Mouse (Mus musculus): Measurements from ENCODE around the gene Fastkd5. TPM values are rescaled to one million over a fixed set of nuclear protein-coding genes. Genes with fewer than 3 reads are reported as not detected.

Fastkd5 gene
- polyA plus RNA-seq, 1 experiment from 2014 or later, result 13.1 TPM

- Histone ChIP-seq H3K4me3 (no peak overlapping the region), H3K9ac (no peak overlapping the region)
- WGBS, result 81% methylated on average over 4 of the region's 4 CpGs
Measured at GRCm38 (mm10) chr2:130568921-130569320, 60.9 kb downstream of the Fastkd5 start.

GRCm38 (mm10) chr2:130564983-130565382, 64.8 kb downstream of the Fastkd5 start:
- Histone ChIP-seq H3K9me3 (no peaks in the 10 kb centered on the region), H3K36me3 (peaks cover 23% of the 10 kb centered on the region), H3K4me3 (peak overlapping the region; percentile 97), H3K27ac (replicated peaks) (no peak overlapping the region), H3K4me2 (peak overlapping the region; percentile 94), H3K27me3 (no peaks in the 10 kb centered on the region), H3K9ac (peak overlapping the region; percentile 95), H3K4me1 (replicated peaks) (peaks cover 24% of the 10 kb centered on the region)
- ATAC-seq (ENCODE audit: low read depth), result no peak
- WGBS, result 83% methylated on average over 8 of the region's 8 CpGs

More at GRCm38 (mm10) chr2:130568921-130569320, 60.9 kb downstream of the Fastkd5 start:
- ATAC-seq (ENCODE audit: low read depth), result no peak
- peaks cover 23% of the 10 kb centered on the region for H3K36me3 ChIP-seq
- H3K4me1 ChIP-seq (replicated peaks), result peaks cover 17% of the 10 kb centered on the region
- no peak overlapping the region for H3K27ac ChIP-seq (replicated peaks)
- H3K4me2 ChIP-seq, result no peak overlapping the region
- H3K9me3 ChIP-seq, result no peaks in the 10 kb centered on the region
- H3K27me3 ChIP-seq, result peaks cover under 1% of the 10 kb centered on the region; the same call in 1 of the 2 replicates

- H3K4me2 ChIP-seq, result peak overlapping the region; percentile 94
- peak overlapping the region; percentile 95 for H3K9ac ChIP-seq
- peaks cover 24% of the 10 kb centered on the region for H3K4me1 ChIP-seq (replicated peaks)
- WGBS, result 2% methylated on average over 23 of the region's 23 CpGs
- H3K9me3 ChIP-seq, result no peaks in the 10 kb centered on the region
- peak overlapping the region; percentile 52; the same call in 1 of the 2 replicates for H3K27ac ChIP-seq (replicated peaks)
- H3K27me3 ChIP-seq, result no peaks in the 10 kb centered on the region
- peak overlapping the region; percentile 97 for H3K4me3 ChIP-seq
- ATAC-seq (ENCODE audit: low read depth), result peak; percentile 60
- peaks cover 23% of the 10 kb centered on the region for H3K36me3 ChIP-seq
Measured at GRCm38 (mm10) chr2:130564063-130564462, 65.8 kb downstream of the Fastkd5 start.

Other genes starting within 250 kb of the Fastkd5 start
- gene Cpxm1, start 232.5 kb downstream of the Fastkd5 start, polyA plus RNA-seq (2015; fragmentation: Nextera tagmentation; extraction: Ambion mirVana), result 26.8 and 32.9 TPM in 2 replicates
- gene Gm28372, start 224.8 kb downstream of the Fastkd5 start, polyA plus RNA-seq (2015; fragmentation: Nextera tagmentation; extraction: Ambion mirVana), result 0.15 TPM in 1 of 2 replicates, not detected in the other
- gene 1700020A23Rik, start 224.8 kb downstream of the Fastkd5 start, polyA plus RNA-seq (2015; fragmentation: Nextera tagmentation; extraction: Ambion mirVana), result not detected in 2 replicates
- 0.29 TPM in 1 of 2 replicates, not detected in the other for gene Tmem239, start 223.5 kb downstream of the Fastkd5 start, polyA plus RNA-seq (2015; fragmentation: Nextera tagmentation; extraction: Ambion mirVana)
- gene Vps16, start 205.7 kb downstream of the Fastkd5 start, polyA plus RNA-seq (2015; fragmentation: Nextera tagmentation; extraction: Ambion mirVana), result 98.2 and 103 TPM in 2 replicates
- 10.2 and 11.7 TPM in 2 replicates for gene Pced1a, start 205.3 kb downstream of the Fastkd5 start, polyA plus RNA-seq (2015; fragmentation: Nextera tagmentation; extraction: Ambion mirVana)
- 123 and 131 TPM in 2 replicates for gene Ptpra, start 179.7 kb downstream of the Fastkd5 start, polyA plus RNA-seq (2015; fragmentation: Nextera tagmentation; extraction: Ambion mirVana)
- gene Mrps26, start 66.3 kb downstream of the Fastkd5 start, polyA plus RNA-seq (2015; fragmentation: Nextera tagmentation; extraction: Ambion mirVana), result 77.4 and 87.0 TPM in 2 replicates
- gene Oxt, start 53.9 kb downstream of the Fastkd5 start, polyA plus RNA-seq (2015; fragmentation: Nextera tagmentation; extraction: Ambion mirVana), result not detected in 2 replicates
- 0.36 TPM in 1 of 2 replicates, not detected in the other for gene Avp, start 47.5 kb downstream of the Fastkd5 start, polyA plus RNA-seq (2015; fragmentation: Nextera tagmentation; extraction: Ambion mirVana)
- gene Ubox5, start within 50 bp of the Fastkd5 start, polyA plus RNA-seq (2015; fragmentation: Nextera tagmentation; extraction: Ambion mirVana), result 10.8 and 12.4 TPM in 2 replicates
- gene Lzts3, start 12.8 kb upstream of the Fastkd5 start, polyA plus RNA-seq (2015; fragmentation: Nextera tagmentation; extraction: Ambion mirVana), result 10.5 and 10.7 TPM in 2 replicates
- 64.6 and 72.3 TPM in 2 replicates for gene Ddrgk1, start 34.6 kb upstream of the Fastkd5 start, polyA plus RNA-seq (2015; fragmentation: Nextera tagmentation; extraction: Ambion mirVana)
- 121 and 134 TPM in 2 replicates for gene Itpa, start 37.6 kb upstream of the Fastkd5 start, polyA plus RNA-seq (2015; fragmentation: Nextera tagmentation; extraction: Ambion mirVana)
- gene Slc4a11, start 67.5 kb upstream of the Fastkd5 start, polyA plus RNA-seq (2015; fragmentation: Nextera tagmentation; extraction: Ambion mirVana), result 0.56 and 0.74 TPM in 2 replicates